Mouse (Mus musculus) adrenal gland, postnatal 36 days (tissue): ENCODE measurements around the gene Wdr18. TPM values are rescaled to one million over a fixed set of nuclear protein-coding genes. Genes with fewer than 3 reads are reported as not detected.

Experiments
- DNase-seq, 2 experiments: peaks; one replicate each; pipeline ENCODE4 v3.0.0; 2021; ENCODE audit warnings: mixed read lengths in 1 of 2
- total RNA-seq, 2 experiments: library from RNA; stranded (reverse); gene quantifications; 2 replicates each; pipeline ENCODE4 v1.2.3; 2021

The Wdr18 gene
- total RNA-seq, 2 experiments from 2014 or later: 37.8 to 48.9 TPM

GRCm38 (mm10) chr10:79977324-79977723, 17.4 kb downstream of the Wdr18 start:
- DNase-seq: no peak

GRCm38 (mm10) chr10:79978061-79978460, 18.1 kb downstream of the Wdr18 start:
- no peak for DNase-seq

DNA sequence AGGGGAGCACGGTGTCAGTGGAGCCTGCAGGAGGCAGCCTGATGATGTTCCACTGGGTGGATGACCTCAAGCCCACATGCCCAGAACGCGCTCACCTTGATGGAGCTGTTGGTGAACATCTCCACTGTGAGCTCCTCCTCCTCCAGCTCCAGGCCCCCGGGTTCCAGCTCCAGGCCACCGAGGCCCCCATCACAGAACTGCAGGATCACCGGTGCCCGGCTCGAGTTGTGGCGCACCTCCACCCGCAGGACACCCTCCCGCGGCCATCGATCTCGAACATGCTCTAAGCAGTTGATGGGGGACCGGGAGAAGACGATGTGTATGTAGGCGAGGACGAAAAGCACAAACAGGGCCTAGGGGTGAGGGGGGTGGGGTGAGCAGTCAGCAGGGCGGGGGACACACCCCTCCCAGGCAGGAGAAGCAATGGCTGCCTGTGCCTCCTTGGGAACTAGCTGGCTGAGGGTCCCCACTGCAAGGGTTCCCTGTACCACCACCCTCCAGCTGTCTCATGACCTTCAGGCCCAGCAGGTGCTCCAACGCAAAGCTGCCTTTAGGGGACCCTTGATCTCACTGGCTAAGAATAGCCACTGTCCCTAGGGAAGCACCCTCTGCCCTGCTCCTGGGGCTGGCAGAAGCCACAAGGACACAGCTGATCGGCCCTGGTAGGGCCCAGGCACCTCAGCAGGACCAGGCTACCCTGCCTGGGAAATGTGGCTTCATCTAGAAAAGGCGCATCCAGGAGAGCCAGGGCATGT, 19.6 kb downstream of the Wdr18 start:
- DNase-seq: no peak

GRCm38 (mm10) chr10:79983205-79983604, 23.3 kb downstream of the Wdr18 start:
- no peak for DNase-seq

DNA sequence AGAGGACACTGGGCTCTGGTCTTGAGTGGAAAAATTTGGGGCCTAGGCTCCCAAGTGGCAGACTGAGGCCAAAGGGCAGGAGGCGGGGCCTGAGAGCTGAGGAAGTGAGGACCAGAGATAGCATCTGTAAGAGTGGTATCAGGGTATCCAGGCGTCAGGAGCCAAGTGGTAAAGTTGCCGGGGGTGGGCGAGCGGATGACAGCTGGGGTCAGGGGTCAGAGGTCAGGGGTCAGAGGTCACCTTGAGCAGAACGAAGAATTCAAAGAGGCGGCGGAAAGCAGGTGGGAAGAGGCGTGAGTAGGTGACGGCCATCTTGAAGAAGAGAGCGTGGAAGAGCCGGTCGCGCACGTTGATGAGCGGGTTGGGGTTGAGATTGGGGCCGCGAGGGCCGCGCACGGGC, 23.7 kb downstream of the Wdr18 start:
- DNase-seq: peak; percentile 79 to 81

- DNase-seq: peak; percentile 91 to 94
Observed at GRCm38 (mm10) chr10:79984195-79984816, 24.4 kb downstream of the Wdr18 start, which contains the start of gene Tmem259. Tmem259 (minus strand) TSS chr10:79984330.

GRCm38 (mm10) chr10:79984871-79985270, 24.9 kb downstream of the Wdr18 start:
- peak; percentile 93 to 96 for DNase-seq

GRCm38 (mm10) chr10:79985334-79986231, 25.6 kb downstream of the Wdr18 start:
- DNase-seq: peak; percentile 47 to 69

DNA sequence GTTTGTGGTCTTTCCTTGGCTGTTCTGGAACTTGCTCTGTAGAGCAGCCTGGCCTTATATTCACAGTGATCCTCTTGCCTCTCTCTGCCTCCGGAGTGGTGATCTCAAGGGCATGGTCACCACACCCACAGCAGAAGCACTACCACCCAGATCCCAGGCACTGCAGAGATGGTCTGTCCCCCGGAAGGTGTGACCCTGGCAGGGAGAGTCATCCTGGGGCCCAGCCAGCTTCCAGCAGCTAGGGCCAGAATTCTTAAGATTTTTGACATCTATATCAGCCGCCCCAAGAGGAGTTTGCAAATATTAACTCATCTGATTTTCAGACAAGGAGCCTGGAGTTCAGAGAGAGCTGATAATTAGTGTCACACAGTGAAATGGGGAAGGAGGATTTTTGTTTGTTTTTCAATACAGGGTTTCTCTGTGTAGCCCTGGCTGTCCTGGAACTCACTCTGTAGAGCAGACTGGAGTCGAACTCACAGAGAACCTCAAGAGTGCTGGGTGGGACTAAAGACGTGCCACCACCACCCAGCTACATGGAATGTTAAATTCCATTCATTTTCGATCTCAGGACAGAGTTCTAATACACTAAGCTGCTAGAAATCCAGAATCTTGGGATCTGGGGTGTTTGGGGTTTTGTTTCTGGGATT, 26.4 kb downstream of the Wdr18 start:
- DNase-seq: peak; percentile 79 to 84

DNA sequence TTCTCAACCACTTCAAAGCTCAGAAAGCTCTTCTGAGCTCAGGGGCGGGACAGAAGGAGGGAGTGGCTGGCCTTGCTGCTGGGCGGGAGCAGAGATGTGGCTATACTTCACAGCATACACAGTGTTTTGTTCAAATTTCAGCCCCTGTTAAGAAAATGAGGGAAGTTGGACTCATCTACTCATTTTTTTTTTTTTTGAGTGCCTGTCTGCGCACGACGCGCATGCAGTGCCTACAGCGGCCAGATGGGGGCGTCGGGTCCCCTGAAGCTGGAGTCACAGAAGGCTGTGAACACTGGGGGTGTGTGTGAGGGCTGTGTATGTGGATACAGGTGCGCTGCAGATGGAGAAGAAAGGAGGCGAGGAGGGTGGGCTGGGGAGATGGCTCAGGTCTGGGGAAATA, 27.0 kb downstream of the Wdr18 start:
- DNase-seq: peak; percentile 86 to 90

DNA sequence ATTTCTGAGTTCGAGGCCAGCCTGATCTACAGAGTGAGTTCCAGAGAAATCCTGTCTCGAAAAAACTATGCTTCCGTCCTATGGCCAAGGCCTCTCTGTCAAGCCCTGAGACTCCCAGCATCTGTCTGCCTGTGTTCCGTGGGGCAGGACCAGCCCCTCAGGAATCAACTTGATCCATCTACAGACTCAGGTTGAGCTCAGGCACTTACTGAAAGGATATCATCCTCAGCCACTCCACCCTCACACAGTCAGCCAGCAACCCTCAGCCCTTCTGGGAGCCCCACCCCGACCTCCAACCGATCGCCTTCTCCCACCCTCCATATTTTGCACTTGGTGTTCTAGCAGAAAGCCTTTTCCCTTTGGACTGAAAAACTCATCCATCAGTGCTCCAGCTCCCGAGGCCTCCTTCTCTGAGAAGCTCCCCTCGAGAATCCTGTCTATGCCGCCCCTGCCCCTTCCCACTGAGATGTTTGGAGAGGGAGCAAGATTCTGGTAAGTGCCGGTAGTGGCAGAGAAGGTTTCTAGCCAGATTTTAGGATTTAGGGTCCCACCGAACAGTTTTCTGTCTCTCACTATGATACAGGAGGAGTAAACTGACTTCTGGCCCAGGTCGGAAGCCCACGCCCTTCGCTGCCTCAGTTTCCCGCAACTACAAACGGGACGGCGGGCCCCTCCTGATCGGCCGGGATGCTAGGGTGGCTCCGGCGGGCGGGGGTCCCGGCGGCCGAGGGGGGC, 28.0 kb downstream of the Wdr18 start:
- DNase-seq: no peak

DNA sequence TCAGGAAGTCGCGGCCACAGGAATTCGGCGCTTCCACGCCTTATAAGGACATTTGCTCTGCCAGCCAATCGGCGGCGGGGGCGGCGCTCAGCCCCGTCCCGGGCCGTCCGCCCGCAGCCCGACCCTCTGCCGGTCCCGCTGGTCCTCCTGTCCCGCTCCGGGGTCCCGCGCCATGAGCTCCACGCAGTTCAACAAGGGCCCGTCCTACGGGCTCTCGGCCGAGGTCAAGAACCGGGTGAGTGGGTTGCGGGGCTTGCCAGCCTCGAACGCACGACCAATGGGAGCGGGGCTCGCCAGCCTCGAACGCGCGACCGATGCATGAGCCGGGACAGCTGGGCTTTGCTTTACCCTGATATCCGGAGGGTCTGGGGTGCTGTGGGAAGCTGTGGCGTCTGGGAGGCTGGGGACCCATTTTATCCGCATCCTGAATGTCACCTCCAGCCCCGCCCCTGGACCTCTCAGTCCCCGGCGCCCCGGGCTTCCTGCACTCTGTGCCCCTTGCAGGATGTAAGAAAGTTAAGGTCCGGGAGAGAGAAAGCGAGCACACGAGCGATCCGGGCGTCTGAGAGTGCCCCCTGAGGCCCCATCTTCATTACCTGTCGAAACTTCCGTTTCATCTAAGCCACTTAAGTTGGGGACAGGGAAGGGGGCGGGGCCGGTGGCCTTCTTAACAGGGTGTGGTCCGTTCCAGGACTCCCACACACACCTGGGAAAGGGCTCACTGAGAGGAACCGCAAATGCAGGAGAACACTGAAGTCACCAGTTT, 28.7 kb downstream of the Wdr18 start, which contains the start of gene Cnn2:
Gene Cnn2 (plus strand): TSS at position 79 of the 766 bp plus-strand sequence.
- peak; percentile 72 to 83 for DNase-seq

- no peak for DNase-seq
Observed at GRCm38 (mm10) chr10:79989272-79989786, 29.4 kb downstream of the Wdr18 start.

GRCm38 (mm10) chr10:79989870-79990269, 29.9 kb downstream of the Wdr18 start:
- no peak for DNase-seq

GRCm38 (mm10) chr10:79991099-79991498, 31.1 kb downstream of the Wdr18 start:
- no peak for DNase-seq

DNA sequence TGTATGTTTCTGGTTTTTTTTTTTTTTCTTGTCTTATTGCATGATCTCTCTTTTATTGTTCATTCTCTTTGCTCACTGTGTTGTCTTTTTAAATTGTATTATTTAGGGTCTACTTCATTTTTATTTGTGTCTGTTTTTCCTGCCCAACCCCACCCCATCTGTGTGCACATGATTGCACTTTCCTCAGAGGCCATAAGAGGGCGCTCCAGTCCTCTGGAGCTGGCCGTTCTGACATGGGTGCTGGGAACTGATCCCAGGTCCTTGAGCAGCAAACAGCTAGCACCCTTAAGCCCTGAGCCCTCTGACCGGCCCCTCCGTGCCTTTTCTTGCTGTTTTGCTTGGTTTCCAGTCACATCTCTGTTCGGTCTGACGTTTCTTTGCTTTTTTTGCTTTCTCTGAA, 31.6 kb downstream of the Wdr18 start:
- no peak for DNase-seq

- DNase-seq: peak; percentile 41 to 71
Observed at GRCm38 (mm10) chr10:79994397-79995115, 34.6 kb downstream of the Wdr18 start.

- DNase-seq: no peak
Observed at GRCm38 (mm10) chr10:79995636-79996035, 35.7 kb downstream of the Wdr18 start.

DNA sequence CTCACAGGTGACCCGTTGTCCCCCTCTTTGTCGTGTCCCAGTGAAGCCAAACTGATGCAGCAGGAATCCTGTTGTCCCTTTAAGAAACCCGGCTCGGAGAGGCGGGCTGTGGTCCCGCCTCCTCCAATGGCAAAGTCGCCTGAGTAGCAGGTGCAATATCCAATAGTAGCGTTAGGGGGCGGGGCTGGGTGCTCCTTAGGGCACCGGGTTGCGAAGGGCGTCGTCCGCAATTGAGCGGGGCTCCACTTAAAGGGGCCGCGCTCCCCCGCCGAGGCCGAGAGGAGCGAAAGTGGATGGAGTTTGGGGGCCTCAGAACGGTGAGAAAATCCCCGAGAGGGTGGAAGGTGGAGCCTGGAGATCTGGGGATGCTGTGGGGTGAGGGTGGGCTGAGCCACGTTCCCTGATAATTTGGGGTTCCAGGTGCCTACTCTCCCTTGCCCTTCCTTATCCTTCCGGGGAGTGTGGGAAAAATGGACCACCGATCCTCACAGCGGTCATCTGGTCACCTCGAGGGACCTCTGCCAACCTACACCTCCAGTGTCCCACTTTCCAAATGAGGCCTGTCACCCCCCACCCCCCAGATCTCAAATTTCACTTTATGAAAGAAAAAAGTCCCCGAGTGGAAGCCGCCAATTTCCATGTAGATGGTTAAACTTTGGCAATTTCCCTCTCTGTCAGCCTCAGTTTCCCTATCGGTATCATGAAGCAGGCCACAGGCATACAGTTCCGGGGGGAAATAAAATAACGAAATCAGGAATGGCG, 36.5 kb downstream of the Wdr18 start, which contains the start of gene Abca7:
Gene Abca7 (plus strand): TSS at position 223 of the 762 bp plus-strand sequence.
- DNase-seq: peak; percentile 98 to 99
